Mouse (Mus musculus): Measurements from ENCODE around the gene Rapgef4. TPM values are rescaled to one million over a fixed set of nuclear protein-coding genes. Genes with fewer than 3 reads are reported as not detected.

Gene Rapgef4
- polyA plus RNA-seq, 1 experiment, result not detected

DNA sequence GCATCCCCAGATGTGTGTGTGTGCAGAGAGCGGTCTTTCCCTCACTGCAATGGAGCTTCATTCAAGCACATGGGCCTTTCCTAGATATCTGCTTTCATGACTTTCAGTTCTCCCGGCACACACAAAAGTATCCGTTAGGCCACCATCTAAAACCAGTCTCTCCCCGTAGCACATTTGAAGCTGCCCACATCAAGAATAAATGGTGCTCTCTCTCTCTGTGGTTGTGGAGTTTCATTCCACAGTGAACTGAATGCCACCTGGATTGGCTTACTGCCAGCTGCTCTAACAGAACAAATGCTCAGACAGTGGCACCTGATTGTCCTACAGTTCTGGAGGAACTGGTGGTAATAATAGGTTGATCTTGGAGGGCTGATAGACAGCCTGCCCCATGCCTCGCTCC is 224.8 kb downstream of the Rapgef4 start:
- Histone ChIP-seq H3K9me3 (ENCODE audit: control insufficient read depth, low read length) (no peaks in the 10 kb centered on the region), H3K4me1 (ENCODE audit: control insufficient read depth) (no peaks in the 10 kb centered on the region), H3K27me3 (ENCODE audit: control insufficient read depth) (no peaks in the 10 kb centered on the region), H3K36me3 (ENCODE audit: control insufficient read depth) (no peaks in the 10 kb centered on the region), H3K4me3 (replicated peaks) (no peak overlapping the region)
- TF ChIP-seq TAL1 (IDR thresholded peaks at IDR 0.05; ENCODE audit: low read length), result no peak
- no peak for TF ChIP-seq GATA1 (IDR thresholded peaks at IDR 0.05; ENCODE audit: low read length)

DNA sequence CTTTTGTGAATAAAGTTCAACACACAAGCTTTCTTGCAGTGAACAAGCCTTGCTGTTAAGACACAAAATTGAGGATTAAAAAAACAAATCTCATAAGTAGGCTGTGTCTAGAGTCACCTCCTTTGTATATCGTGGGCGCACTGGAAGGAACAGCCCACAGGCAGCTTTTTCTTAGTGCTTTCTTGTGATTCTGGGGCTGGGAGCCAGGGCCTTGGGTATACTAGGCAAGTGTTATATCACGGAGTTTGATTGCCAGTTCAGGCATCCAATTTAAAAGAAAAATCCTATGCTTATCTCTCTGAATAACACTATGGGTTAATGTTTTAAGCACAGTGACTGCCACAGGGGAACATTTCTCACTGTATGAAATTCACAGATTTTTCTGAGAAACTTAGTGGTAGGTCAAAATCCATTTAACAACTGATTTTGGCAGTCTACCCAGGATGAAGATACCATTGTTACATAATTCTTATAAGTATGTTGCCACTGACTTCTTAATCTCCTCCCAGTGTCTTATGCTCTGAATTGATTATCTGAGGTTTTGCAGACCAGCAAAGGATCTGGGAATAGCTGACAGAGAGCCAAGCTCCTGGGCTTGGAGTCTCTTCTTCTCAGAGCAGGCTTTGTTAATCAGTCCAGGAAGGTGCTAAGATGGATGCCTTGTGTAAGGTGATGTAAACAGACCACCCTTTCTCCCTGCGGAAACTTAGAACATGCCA is 225.6 kb downstream of the Rapgef4 start:
- H3K4me1 ChIP-seq (ENCODE audit: control insufficient read depth), result no peaks in the 10 kb centered on the region
- no peak overlapping the region for H3K4me3 ChIP-seq (replicated peaks)
- no peak for TF ChIP-seq TAL1 (IDR thresholded peaks at IDR 0.05; ENCODE audit: low read length)
- no peak for TF ChIP-seq GATA1 (IDR thresholded peaks at IDR 0.05; ENCODE audit: low read length)
- H3K27me3 ChIP-seq (ENCODE audit: control insufficient read depth), result no peaks in the 10 kb centered on the region
- no peaks in the 10 kb centered on the region for H3K36me3 ChIP-seq (ENCODE audit: control insufficient read depth)
- H3K9me3 ChIP-seq (ENCODE audit: control insufficient read depth, low read length), result no peaks in the 10 kb centered on the region

DNA sequence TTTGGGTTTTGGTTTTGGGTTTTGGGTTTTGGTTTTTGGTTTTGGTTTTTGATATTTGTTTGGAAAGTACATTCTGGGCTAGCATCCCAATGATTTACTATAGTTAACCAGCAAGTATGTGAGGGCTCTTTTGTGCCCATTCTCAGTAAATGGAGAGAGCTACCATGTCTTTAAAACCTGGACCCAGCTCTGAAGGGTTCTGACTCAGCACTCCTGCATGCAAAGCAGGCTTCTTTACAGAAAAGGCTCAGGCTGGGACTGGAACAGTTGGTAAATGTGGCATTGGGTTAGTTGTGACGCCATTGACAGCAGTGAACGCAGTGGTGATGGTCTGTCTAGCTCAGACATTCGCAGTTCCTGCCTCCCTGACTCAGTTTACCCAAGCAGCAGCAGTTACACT is 236.3 kb downstream of the Rapgef4 start:
- no peaks in the 10 kb centered on the region for H3K9me3 ChIP-seq (ENCODE audit: control insufficient read depth, low read length)
- TF ChIP-seq TAL1 (IDR thresholded peaks at IDR 0.05; ENCODE audit: low read length) (no peak), GATA1 (IDR thresholded peaks at IDR 0.05; ENCODE audit: low read length) (no peak)
- no peaks in the 10 kb centered on the region for H3K4me1 ChIP-seq (ENCODE audit: control insufficient read depth)
- H3K27me3 ChIP-seq (ENCODE audit: control insufficient read depth), result no peaks in the 10 kb centered on the region
- no peak overlapping the region for H3K4me3 ChIP-seq (replicated peaks)
- no peaks in the 10 kb centered on the region for H3K36me3 ChIP-seq (ENCODE audit: control insufficient read depth)

DNA sequence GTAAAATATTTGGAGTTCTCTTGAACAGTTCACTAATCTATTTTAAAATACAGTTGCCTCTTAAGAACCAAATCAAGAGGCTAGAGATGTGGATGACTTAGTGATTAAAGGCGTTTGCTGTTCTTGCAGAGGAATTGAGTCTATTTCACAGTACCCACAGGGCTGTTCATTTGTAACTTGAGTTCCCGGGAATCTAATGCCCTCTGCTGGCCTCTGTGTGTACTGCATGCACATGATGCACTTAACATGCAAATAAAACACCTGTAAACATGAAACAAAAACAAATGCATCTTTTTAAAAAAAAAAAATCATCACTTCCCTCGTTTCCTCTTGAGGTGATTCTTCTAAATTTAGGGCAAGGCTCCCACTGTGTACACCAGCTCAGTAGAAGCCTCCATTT is 238.9 kb downstream of the Rapgef4 start:
- H3K9me3 ChIP-seq (ENCODE audit: control insufficient read depth, low read length), result no peaks in the 10 kb centered on the region
- H3K4me1 ChIP-seq (ENCODE audit: control insufficient read depth), result no peaks in the 10 kb centered on the region
- no peaks in the 10 kb centered on the region for H3K36me3 ChIP-seq (ENCODE audit: control insufficient read depth)
- no peak for TF ChIP-seq TAL1 (IDR thresholded peaks at IDR 0.05; ENCODE audit: low read length)
- TF ChIP-seq GATA1 (IDR thresholded peaks at IDR 0.05; ENCODE audit: low read length), result no peak
- H3K4me3 ChIP-seq (replicated peaks), result no peak overlapping the region
- H3K27me3 ChIP-seq (ENCODE audit: control insufficient read depth), result no peaks in the 10 kb centered on the region

DNA sequence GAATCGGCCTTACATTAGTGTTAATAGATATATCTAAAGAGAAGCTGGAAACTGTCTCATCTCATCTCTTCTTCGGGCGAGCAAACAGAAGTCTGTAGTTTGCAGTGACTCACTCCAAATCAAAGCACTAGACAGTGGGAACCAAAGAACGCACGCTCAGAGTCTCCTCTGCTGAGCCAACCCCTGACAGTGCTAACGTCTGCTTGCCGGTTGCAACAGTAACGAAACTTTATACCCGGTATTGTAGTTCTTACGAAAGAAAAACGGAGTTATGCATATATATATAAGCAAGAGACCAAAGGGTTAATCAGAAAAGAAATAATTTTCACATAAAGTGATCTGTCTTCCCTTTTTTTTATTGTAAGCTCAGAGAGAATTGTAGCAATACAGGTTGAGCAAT is 240.2 kb downstream of the Rapgef4 start:
- Histone ChIP-seq H3K4me1 (ENCODE audit: control insufficient read depth) (no peaks in the 10 kb centered on the region), H3K27me3 (ENCODE audit: control insufficient read depth) (no peaks in the 10 kb centered on the region), H3K9me3 (ENCODE audit: control insufficient read depth, low read length) (no peaks in the 10 kb centered on the region), H3K36me3 (ENCODE audit: control insufficient read depth) (no peaks in the 10 kb centered on the region; the same call in 1 of the 2 replicates), H3K4me3 (replicated peaks) (no peak overlapping the region)
- TF ChIP-seq GATA1 (IDR thresholded peaks at IDR 0.05; ENCODE audit: low read length), result no peak
- no peak for TF ChIP-seq TAL1 (IDR thresholded peaks at IDR 0.05; ENCODE audit: low read length)

DNA sequence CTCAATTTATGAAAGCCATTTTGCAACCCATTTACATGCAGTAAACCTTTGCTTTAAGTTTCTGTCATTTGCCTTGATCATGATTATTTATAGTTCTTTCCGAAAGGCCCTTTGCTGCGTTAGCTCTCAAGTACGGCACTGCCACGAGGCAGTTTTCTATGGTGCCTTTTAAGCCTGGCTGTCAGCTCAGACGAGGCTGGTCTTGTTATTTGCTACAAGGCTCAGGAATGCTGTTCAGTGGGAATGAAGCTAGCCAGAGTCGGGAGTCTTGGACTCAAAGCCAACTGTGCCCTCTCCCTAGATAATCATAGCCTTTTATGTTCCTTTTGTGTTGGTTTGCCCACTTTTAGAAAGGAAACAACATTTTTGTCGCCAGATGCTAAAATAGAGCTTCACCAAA is 240.7 kb downstream of the Rapgef4 start:
- Histone ChIP-seq H3K9me3 (ENCODE audit: control insufficient read depth, low read length) (no peaks in the 10 kb centered on the region), H3K36me3 (ENCODE audit: control insufficient read depth) (no peaks in the 10 kb centered on the region; the same call in 1 of the 2 replicates), H3K27me3 (ENCODE audit: control insufficient read depth) (no peaks in the 10 kb centered on the region), H3K4me1 (ENCODE audit: control insufficient read depth) (no peaks in the 10 kb centered on the region), H3K4me3 (replicated peaks) (no peak overlapping the region)
- TF ChIP-seq TAL1 (IDR thresholded peaks at IDR 0.05; ENCODE audit: low read length) (no peak), GATA1 (IDR thresholded peaks at IDR 0.05; ENCODE audit: low read length) (no peak)

DNA sequence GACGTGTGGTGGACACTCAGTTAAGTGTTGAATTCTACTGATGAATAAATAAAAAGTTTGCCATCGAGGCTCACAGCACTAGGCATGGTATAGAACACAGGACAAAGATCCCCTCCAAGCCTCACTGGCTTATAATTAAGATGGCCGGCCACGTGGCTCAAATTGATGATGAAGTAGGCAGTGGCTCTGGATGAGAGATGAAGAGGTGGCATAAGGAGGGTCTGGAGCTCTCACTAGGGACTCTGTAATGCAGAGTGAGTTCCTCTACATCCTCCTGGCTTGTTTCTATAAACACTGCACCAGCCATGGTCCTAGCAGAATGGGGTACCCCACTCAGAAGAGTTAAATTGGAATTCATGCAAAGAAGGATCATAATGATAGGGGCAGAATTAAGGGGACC is 241.2 kb downstream of the Rapgef4 start:
- TF ChIP-seq TAL1 (IDR thresholded peaks at IDR 0.05; ENCODE audit: low read length) (no peak), GATA1 (IDR thresholded peaks at IDR 0.05; ENCODE audit: low read length) (no peak)
- H3K4me3 ChIP-seq (replicated peaks), result no peak overlapping the region

DNA sequence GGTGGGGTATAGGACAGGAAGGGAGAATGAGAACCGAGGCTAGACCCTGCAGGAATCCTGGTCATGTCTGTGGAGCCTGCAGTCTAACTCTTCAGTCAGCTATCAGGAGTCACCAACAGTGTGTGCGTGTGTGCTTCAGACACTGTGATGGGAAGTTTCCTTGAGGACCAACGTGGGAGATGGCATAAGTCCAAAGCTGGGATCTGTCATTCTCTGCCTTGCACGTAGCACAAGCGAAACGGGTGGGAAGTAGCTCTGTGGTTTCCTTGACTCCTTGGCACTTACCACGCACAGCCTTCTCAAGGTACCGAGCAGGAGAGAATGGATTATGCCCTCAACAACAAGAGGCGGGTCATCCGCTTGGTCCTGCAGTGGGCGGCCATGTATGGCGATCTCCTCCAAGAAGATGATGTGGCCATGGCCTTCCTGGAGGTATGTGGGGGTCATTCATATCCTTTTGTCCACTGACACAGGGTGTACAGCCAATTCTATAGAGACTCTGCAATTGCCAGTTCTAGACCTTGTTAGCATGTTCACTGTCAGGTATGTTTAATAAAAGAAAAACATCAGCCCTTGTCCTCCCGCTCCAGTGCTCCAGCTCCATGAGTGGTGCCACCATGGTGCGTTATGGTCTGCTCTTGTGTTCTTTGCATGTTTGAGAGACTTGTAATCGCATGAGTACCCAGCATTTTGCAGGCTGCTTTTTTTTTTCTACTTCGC is 241.9 kb downstream of the Rapgef4 start:
- Histone ChIP-seq H3K9me3 (ENCODE audit: control insufficient read depth, low read length) (no peaks in the 10 kb centered on the region), H3K36me3 (ENCODE audit: control insufficient read depth) (no peaks in the 10 kb centered on the region; the same call in 1 of the 2 replicates), H3K27me3 (ENCODE audit: control insufficient read depth) (no peaks in the 10 kb centered on the region), H3K4me1 (ENCODE audit: control insufficient read depth) (no peaks in the 10 kb centered on the region), H3K4me3 (replicated peaks) (no peak overlapping the region)
- no peak for TF ChIP-seq GATA1 (IDR thresholded peaks at IDR 0.05; ENCODE audit: low read length)
- no peak for TF ChIP-seq TAL1 (IDR thresholded peaks at IDR 0.05; ENCODE audit: low read length)

More for the DNA sequence above, 241.2 kb downstream of the Rapgef4 start:
- Histone ChIP-seq H3K27me3 (ENCODE audit: control insufficient read depth) (no peaks in the 10 kb centered on the region), H3K4me1 (ENCODE audit: control insufficient read depth) (no peaks in the 10 kb centered on the region), H3K36me3 (ENCODE audit: control insufficient read depth) (no peaks in the 10 kb centered on the region; the same call in 1 of the 2 replicates), H3K9me3 (ENCODE audit: control insufficient read depth, low read length) (no peaks in the 10 kb centered on the region)

DNA sequence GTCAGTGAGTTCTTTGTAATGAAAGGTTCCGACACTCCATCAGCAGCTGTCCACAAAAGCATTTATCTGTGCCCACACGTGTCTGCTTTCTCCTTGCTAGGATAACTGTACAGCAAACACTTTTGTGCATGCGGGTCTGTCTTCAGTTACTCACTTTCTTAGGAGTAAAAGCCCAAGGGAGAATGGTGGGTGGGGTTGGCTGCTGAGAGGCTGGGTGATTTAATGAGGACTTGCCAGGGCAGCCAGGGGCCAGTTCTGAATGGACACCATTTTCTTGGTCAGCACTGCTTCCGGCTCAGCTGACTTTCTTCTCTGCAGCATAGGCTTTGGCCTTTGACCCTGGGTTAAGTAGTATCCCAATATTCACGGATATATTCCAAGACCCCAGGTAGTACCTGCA is 242.4 kb downstream of the Rapgef4 start:
- Histone ChIP-seq H3K4me1 (ENCODE audit: control insufficient read depth) (no peaks in the 10 kb centered on the region), H3K4me3 (replicated peaks) (no peak overlapping the region), H3K36me3 (ENCODE audit: control insufficient read depth) (no peaks in the 10 kb centered on the region; the same call in 1 of the 2 replicates), H3K27me3 (ENCODE audit: control insufficient read depth) (no peaks in the 10 kb centered on the region), H3K9me3 (ENCODE audit: control insufficient read depth, low read length) (no peaks in the 10 kb centered on the region)
- TF ChIP-seq TAL1 (IDR thresholded peaks at IDR 0.05; ENCODE audit: low read length) (no peak), GATA1 (IDR thresholded peaks at IDR 0.05; ENCODE audit: low read length) (no peak)
